Mouse (Mus musculus) limb, embryonic 12.5 days (tissue): Measurements from ENCODE around the gene Agpat4. TPM values are rescaled to one million over a fixed set of nuclear protein-coding genes. Genes with fewer than 3 reads are reported as not detected.

Source experiments
- ATAC-seq: fragments of 200-750 bp; cut with Nextera tagmentation; 2 replicates; pipeline ENCODE4 v1.8.0; 2017; ENCODE audit warnings: low read depth, moderate TSS enrichment; ENCODE audit not compliant: insufficient number of reproducible peaks, insufficient read depth, low FRiP score, low TSS enrichment
- H3K27ac ChIP-seq: fragments of 300-500 bp; sonication (generic); 2 replicates; pipeline ENCODE4 v1.5.1; 2016; ENCODE audit warnings: mild to moderate bottlenecking, moderate library complexity
- H3K27me3 ChIP-seq: fragments of 300-500 bp; sonication (generic); 2 replicates; pipeline ENCODE4 v1.6.1; 2016; ENCODE audit warnings: mild to moderate bottlenecking, moderate library complexity
- H3K36me3 ChIP-seq: fragments of 300-500 bp; sonication (generic); 2 replicates; pipeline ENCODE4 v1.6.1; 2016; ENCODE audit warnings: mild to moderate bottlenecking, moderate library complexity
- H3K4me1 ChIP-seq: fragments of 300-500 bp; sonication (generic); replicated peaks from 2 replicates; pipeline ENCODE4 v1.6.1; 2016
- H3K4me2 ChIP-seq: fragments of 300-500 bp; sonication (generic); 2 replicates; pipeline ENCODE4 v1.6.1; 2016; ENCODE audit warnings: mild to moderate bottlenecking, moderate library complexity
- H3K4me3 ChIP-seq: fragments of 300-500 bp; sonication (generic); replicated peaks from 2 replicates; pipeline ENCODE4 v1.5.1; 2016; ENCODE audit warnings: mild to moderate bottlenecking
- H3K9ac ChIP-seq: fragments of 300-500 bp; sonication (generic); replicated peaks from 2 replicates; pipeline ENCODE4 v1.6.1; 2016; ENCODE audit warnings: mild to moderate bottlenecking, moderate library complexity
- H3K9me3 ChIP-seq: fragments of 300-500 bp; sonication (generic); 2 replicates; pipeline ENCODE4 v1.6.1; 2016; ENCODE audit warnings: mild to moderate bottlenecking, moderate library complexity
- WGBS: fragments of 180-500 bp; shearing (Covaris S2); methylation state at CpG from one replicate; pipeline ENCODE4 v1.1.7; 2016; 5-methylcytosine and 5-hydroxymethylcytosine counted together
- polyA plus RNA-seq: library from polyadenylated mRNA; unstranded; fragments of >200 nt; fragmentation: Nextera tagmentation; extraction: Ambion mirVana; gene quantifications from 2 replicates; pipeline ENCODE4 v1.2.1, GENCODE M21; 2016

Agpat4 gene
- polyA plus RNA-seq, 1 experiment from 2014 or later, result 41.1 TPM

DNA sequence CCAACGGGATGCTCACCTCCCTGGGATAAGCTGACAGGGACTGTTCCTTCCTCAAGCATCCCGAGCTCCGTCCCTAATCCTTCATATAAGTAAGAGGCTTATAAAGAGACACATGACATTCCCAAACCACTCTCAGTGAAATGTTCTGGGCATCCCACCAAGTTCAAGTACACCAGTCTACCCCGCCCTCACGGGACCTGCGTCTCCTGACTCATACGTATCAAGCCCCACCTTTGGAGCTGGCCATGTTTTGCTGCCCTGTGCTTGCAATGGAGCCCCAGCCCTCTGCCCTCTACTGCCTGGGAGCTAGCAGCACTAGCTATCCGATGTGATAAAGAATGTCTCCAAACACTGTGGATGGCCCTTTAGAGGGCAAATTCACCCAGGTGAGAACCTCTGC is 141.5 kb downstream of the Agpat4 start:
- Histone ChIP-seq H3K4me3 (no peak overlapping the region), H3K4me1 (peaks cover 3% of the 10 kb centered on the region; the same call in 1 of the 2 replicates), H3K4me2 (no peak overlapping the region), H3K27me3 (no peaks in the 10 kb centered on the region), H3K9me3 (no peaks in the 10 kb centered on the region), H3K9ac (no peak overlapping the region), H3K27ac (no peak overlapping the region), H3K36me3 (peaks cover 89% of the 10 kb centered on the region)
- 94% methylated on average over 8 of the region's 8 CpGs for WGBS
- no peak for ATAC-seq

DNA sequence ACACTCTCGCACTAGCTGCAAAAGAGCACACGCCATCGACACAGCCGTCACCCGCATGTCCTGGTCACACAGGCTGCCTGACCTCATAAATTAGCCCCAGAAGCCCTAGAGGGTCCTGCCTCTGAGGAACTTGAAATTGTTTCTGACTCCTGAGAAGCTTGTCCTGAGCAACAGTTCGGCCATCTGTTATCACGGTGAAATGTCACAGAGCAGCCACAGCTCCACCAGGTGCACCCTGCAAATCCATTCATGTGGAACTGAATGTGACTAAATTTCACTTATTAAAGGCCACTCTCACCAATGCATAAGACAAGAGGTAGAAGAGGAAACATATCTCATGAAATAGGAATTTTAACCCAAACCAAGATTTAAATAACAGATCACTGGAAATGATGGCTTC is 142.9 kb downstream of the Agpat4 start:
- 80% methylated on average over 7 of the region's 7 CpGs for WGBS
- H3K36me3 ChIP-seq, result peaks cover 75% of the 10 kb centered on the region
- no peaks in the 10 kb centered on the region for H3K27me3 ChIP-seq
- no peak overlapping the region for H3K9ac ChIP-seq
- peaks cover 10% of the 10 kb centered on the region for H3K4me1 ChIP-seq
- H3K4me2 ChIP-seq, result no peak overlapping the region
- H3K27ac ChIP-seq, result no peak overlapping the region
- ATAC-seq, result no peak
- H3K9me3 ChIP-seq, result no peaks in the 10 kb centered on the region
- no peak overlapping the region for H3K4me3 ChIP-seq

DNA sequence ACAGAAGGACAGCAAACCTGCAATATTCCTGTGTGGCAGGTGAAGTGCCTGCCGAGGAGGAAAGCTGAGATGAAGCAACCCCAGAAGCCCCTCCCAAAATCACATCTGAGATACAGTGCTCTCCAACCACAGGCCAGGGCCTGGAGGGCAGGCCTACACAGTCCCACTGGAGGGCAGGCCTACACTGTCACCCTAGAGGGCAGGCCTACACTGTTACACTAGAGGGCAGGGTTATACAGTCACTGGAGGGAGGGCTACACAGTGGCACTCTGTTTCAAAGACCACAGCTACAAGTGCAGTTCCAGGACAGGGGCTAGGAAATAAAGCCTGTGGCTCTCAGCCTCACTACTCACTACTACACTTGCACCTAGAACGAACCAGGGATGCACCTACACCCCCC is 143.4 kb downstream of the Agpat4 start:
- Histone ChIP-seq H3K4me1 (peaks cover 15% of the 10 kb centered on the region), H3K9ac (no peak overlapping the region), H3K27ac (no peak overlapping the region), H3K36me3 (peaks cover 70% of the 10 kb centered on the region), H3K4me2 (no peak overlapping the region), H3K4me3 (no peak overlapping the region), H3K9me3 (no peaks in the 10 kb centered on the region), H3K27me3 (no peaks in the 10 kb centered on the region)
- no peak for ATAC-seq
- WGBS, result 74% methylated on average over 2 of the region's 2 CpGs

DNA sequence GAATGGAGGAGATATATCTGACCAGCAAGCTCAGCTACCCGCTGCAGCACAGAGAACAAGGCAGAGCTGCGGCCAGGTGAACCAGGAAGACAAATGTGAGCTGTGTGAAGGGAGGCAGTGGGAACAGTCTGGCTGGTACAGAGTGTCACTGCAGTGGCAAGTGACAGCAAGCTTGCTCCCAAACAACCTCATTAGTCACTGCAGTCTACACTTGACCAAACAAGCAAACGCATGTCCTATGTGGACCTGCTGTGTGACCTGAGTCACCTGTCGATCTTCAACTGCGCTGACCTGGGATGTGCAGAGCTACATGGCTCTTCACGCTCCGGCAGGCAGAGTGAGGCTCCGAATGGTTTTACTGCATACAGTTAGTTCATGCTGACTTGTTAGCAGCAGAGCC is 144.3 kb downstream of the Agpat4 start:
- no peak overlapping the region for H3K27ac ChIP-seq
- H3K4me1 ChIP-seq, result peaks cover 24% of the 10 kb centered on the region
- no peak overlapping the region for H3K4me2 ChIP-seq
- no peak overlapping the region for H3K9ac ChIP-seq
- H3K27me3 ChIP-seq, result no peaks in the 10 kb centered on the region
- no peak overlapping the region for H3K4me3 ChIP-seq
- H3K36me3 ChIP-seq, result peaks cover 60% of the 10 kb centered on the region
- no peak for ATAC-seq
- H3K9me3 ChIP-seq, result no peaks in the 10 kb centered on the region
- 84% methylated on average over 8 of the region's 8 CpGs for WGBS

DNA sequence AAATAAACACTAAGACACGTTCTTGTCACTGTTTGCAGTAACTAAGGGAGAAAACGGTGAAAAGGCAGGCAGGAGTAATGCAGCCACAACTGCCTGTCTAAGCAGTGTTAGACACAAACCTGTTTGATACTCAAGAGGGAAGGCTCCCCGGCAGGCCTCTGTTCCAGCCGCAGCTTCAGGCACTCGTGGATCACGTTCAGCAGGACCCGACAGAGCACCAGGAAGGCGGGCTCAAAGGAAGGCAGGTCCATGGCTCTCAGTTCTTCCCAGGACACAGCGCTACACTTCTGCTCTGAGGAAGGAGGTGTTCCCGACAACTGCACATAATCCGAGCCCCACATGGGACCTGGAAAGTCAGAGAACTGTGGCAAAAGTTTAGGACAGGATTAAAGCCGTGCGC is 145.3 kb downstream of the Agpat4 start:
- peaks cover 55% of the 10 kb centered on the region for H3K36me3 ChIP-seq
- no peak overlapping the region for H3K4me2 ChIP-seq
- H3K9me3 ChIP-seq, result no peaks in the 10 kb centered on the region
- H3K27me3 ChIP-seq, result no peaks in the 10 kb centered on the region
- H3K4me1 ChIP-seq, result peaks cover 26% of the 10 kb centered on the region
- H3K9ac ChIP-seq, result no peak overlapping the region
- no peak overlapping the region for H3K4me3 ChIP-seq
- H3K27ac ChIP-seq, result 0 out of 2 replicates have a peak overlapping the region, but pooled peaks have one; percentile 9
- ATAC-seq, result no peak
- WGBS, result 74% methylated on average over 13 of the region's 13 CpGs

DNA sequence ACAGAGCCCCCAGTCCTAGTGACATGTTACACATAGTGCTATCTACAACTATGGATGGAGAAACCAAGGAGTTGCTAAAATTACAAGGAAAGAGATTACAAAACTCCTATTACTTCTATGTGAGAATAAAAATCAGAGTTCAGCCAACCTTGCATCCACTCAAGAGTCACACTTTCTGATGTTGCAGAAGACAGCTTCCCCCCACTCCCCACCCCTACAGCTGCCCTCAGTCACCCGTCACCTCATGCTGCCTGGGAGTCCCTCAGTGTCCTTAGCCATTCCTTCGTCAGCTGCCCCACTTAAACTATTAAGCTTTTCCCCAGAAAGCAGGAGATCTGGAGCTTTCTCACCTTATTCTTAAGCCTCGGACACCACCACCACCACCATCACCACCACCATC is 145.8 kb downstream of the Agpat4 start:
- Histone ChIP-seq H3K27me3 (no peaks in the 10 kb centered on the region), H3K4me1 (peaks cover 30% of the 10 kb centered on the region), H3K4me3 (no peak overlapping the region), H3K4me2 (no peak overlapping the region), H3K36me3 (peaks cover 55% of the 10 kb centered on the region), H3K27ac (no peak overlapping the region), H3K9ac (no peak overlapping the region), H3K9me3 (no peaks in the 10 kb centered on the region)
- ATAC-seq, result no peak
- WGBS, result 79% methylated on average over 3 of the region's 3 CpGs

DNA sequence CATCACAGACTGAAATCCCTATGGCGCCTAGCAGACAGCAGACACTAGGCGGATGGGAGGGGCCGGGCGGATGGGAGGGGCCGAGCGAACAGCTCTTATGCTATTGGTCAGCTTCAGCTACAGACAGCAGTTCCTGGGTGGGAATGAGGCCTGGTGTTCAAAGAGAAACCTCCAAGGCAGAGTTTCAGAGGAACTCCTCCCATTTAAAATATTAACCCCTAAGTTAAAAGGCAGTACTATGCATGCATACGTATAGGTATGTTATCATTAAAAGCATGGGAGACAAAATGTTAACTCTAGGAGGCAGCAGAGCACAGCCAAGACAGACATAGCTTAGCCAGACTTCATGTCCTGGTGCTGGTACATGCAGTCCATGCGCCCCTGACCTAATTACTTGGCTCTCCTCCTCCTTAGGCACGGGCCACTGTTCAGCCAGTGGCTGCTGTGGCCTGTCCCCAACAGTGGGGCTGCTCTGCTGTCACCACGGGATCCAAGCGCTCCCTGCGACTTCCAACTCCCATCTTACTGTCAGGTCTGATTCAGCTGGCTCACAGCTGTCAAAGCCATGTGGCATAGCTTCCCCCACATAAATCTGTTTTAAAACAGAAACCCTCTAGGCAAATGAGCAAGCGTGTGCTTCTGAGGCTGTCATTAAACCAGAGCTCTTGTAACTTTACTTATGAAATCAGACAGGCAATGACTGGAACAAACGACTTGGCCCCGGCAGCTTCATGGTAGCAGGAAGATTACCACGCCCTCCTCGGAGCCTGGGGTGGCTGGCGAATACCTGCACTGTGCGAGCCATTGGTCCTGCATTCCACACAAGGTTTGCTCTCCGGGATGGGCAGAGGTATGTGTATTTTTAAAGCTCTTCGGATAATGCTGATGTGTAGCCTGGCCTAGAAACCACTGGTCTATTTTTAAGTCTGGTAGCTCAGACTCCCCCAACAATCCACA is 147.7 kb downstream of the Agpat4 start:
- H3K4me2 ChIP-seq, result peak overlapping the region; percentile 1; the same call in 1 of the 2 replicates
- H3K9me3 ChIP-seq, result no peaks in the 10 kb centered on the region
- ATAC-seq, result peak; percentile 57
- H3K27me3 ChIP-seq, result no peaks in the 10 kb centered on the region
- H3K27ac ChIP-seq, result peak overlapping the region; percentile 56; the same call in 1 of the 2 replicates
- H3K9ac ChIP-seq, result no peak overlapping the region
- WGBS, result 41% methylated on average over 21 of the region's 21 CpGs
- no peak overlapping the region for H3K4me3 ChIP-seq
- peaks cover 30% of the 10 kb centered on the region for H3K4me1 ChIP-seq
- peaks cover 55% of the 10 kb centered on the region for H3K36me3 ChIP-seq

DNA sequence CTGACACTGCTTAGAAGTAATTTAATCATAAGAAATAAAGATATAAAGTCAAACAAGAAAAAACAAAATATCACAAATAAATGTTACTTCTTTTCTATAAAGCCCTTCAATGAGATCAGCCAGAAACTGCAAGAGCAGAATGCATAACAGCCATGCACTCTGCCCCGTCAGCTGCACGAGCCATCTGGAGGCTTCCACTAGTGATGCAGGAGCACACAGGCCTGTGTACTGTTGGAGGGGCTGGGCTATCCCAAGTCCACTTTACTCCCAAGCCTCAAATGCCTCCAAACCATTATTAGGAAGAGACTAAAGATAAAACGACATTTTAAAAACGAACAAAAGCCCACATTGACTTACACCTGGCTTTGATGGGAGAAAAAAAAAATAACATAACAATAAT is 149.6 kb downstream of the Agpat4 start:
- no peaks in the 10 kb centered on the region for H3K9me3 ChIP-seq
- peaks cover 30% of the 10 kb centered on the region for H3K4me1 ChIP-seq
- no peak overlapping the region for H3K4me3 ChIP-seq
- no peak for ATAC-seq
- no peak overlapping the region for H3K4me2 ChIP-seq
- 78% methylated on average over 4 of the region's 4 CpGs for WGBS
- H3K9ac ChIP-seq, result no peak overlapping the region
- H3K27ac ChIP-seq, result no peak overlapping the region
- H3K27me3 ChIP-seq, result no peaks in the 10 kb centered on the region
- H3K36me3 ChIP-seq, result peaks cover 47% of the 10 kb centered on the region

DNA sequence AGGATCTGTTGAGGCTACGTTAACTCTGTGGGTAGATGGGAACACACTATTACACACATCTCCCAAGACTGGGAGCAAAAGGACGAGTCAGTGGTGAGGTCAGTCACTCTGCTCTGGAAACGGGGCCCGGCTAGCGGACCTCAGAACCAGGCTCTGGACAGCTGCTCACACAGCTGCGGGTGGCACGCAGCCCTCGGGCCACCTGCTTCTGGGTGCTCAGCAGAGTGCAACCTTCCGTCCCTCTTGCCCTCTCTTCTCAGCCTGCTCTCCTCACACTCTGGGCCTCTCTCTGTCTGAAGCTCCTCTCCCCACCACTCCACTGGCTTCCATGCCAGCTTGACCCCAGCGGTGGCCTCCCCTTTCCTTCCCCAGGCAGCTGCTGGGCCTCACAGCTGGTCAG is 150.0 kb downstream of the Agpat4 start:
- H3K9ac ChIP-seq, result no peak overlapping the region
- 88% methylated on average over 10 of the region's 10 CpGs for WGBS
- H3K9me3 ChIP-seq, result no peaks in the 10 kb centered on the region
- no peak for ATAC-seq
- no peak overlapping the region for H3K4me3 ChIP-seq
- H3K36me3 ChIP-seq, result peaks cover 43% of the 10 kb centered on the region
- H3K27ac ChIP-seq, result no peak overlapping the region
- H3K4me2 ChIP-seq, result no peak overlapping the region
- peaks cover 30% of the 10 kb centered on the region for H3K4me1 ChIP-seq
- no peaks in the 10 kb centered on the region for H3K27me3 ChIP-seq

Other genes starting within 250 kb of the Agpat4 start
- 56.1 and 63.0 TPM in 2 replicates for gene Map3k4, start 200.1 kb downstream of the Agpat4 start, polyA plus RNA-seq